Comparison of ENCODE assay signal across 7 mouse cellular contexts in the genomic region with DNA sequence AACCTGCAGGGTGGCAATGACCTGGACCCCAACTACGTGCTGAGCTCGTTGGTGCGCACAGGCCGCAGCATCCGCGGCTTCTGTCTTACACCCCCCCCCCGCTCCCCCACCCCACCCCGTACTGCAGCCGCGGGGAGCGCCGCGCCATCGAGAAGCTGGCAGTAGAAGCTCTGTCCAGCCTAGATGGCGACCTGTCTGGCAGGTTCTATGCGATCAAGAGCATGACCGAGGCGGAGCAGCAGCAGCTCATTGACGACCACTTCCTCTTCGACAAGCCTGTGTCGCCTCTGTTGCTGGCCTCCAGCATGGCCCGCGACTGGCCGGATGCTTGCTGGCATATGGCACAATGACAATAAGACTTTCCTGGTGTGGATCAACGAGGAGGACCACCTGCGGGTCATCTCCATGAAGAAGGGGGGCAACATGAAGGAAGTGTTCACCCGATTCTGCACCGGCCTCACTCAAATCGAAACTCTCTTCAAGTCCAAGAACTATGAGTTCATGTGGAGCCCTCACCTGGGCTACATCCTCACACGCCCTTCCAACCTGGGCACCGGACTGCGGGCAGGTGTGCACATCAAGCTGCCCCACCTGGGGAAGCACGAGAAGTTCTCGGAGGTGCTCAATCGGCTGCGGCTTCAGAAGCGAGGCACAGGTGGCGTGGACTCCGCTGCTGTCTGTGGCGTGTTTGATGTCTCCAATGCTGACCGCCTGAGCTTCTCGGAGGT. TPM values are rescaled to one million over a fixed set of nuclear protein-coding genes. Genes with fewer than 3 reads are reported as not detected.
DNase-seq lines count a peak whose midpoint lies in the region; ATAC-seq and TF ChIP-seq lines count a peak whose summit lies in the region.

No protein-coding gene starts in this region.

- TF ChIP-seq CTCF in E14TG2a.4 (conservative IDR thresholded peaks at IDR 0.05; ENCODE audit: low read length), result no peak
- no peak for TF ChIP-seq CTCF in heart, postnatal 0 days (IDR thresholded peaks at IDR 0.05; ENCODE audit: low read depth)

- 31% methylated on average over 41 of the region's 42 CpGs for WGBS in heart, postnatal 0 days
- WGBS in limb, embryonic 15.5 days, result 26% methylated on average over 42 of the region's 42 CpGs

- no peak for TF ChIP-seq EP300 in heart, postnatal 0 days (IDR thresholded peaks at IDR 0.05; ENCODE audit: low read depth)

- H3K9me3 ChIP-seq in E14TG2a.4 (ENCODE audit: low read length), result no peaks in the 10 kb centered on the region
- no peaks in the 10 kb centered on the region for H3K9me3 ChIP-seq in heart, postnatal 0 days (replicated peaks; ENCODE audit: control insufficient read depth, low read length)
- H3K9me3 ChIP-seq in limb, embryonic 15.5 days, result no peaks in the 10 kb centered on the region

- H3K4me1 ChIP-seq in E14TG2a.4 (replicated peaks; ENCODE audit: low read depth, low read length), result peaks cover 17% of the 10 kb centered on the region
- peaks cover 8% of the 10 kb centered on the region; the same call in 1 of the 2 replicates for H3K4me1 ChIP-seq in heart, postnatal 0 days (ENCODE audit: control insufficient read depth, insufficient read depth)
- H3K4me1 ChIP-seq in limb, embryonic 15.5 days, result peaks cover 11% of the 10 kb centered on the region

- H3K4me2 ChIP-seq in heart, postnatal 0 days (ENCODE audit: low read depth, low read length), result peak overlapping the region; percentile 74
- H3K4me2 ChIP-seq in limb, embryonic 15.5 days, result peak overlapping the region; percentile 57

- intact Hi-C loops in left cerebral cortex, postnatal 25 days (cut with DNase I), result loop anchor here (5.0 kb wide), 2 partner anchors 106 to 136 kb away; a partner anchor contains a TSS

- H3K4me3 ChIP-seq in E14TG2a.4 (replicated peaks; ENCODE audit: low read length), result peak overlapping the region; percentile 73
- H3K4me3 ChIP-seq in heart, postnatal 0 days (ENCODE audit: low read depth, low read length), result peak overlapping the region; percentile 42
- H3K4me3 ChIP-seq in limb, embryonic 15.5 days, result peak overlapping the region; percentile 29

- H3K9ac ChIP-seq in heart, postnatal 0 days (replicated peaks; ENCODE audit: low read depth, low read length), result no peak overlapping the region
- H3K9ac ChIP-seq in limb, embryonic 15.5 days, result no peak overlapping the region

- peak; percentile 47 to 51 for DNase-seq in B cell, adult 2 months
- no peak for DNase-seq in heart, postnatal 0 days (ENCODE audit: low spot score)
- DNase-seq in naive thymus-derived CD4-positive, alpha-beta T cell, adult 2 months (ENCODE audit: low read depth), result peak; percentile 38
- DNase-seq in left cerebral cortex, postnatal 25 days (ENCODE audit: low spot score in 2 of 2), result no peak
- no peak for DNase-seq in cerebellum, adult 8-10 months

- peak; percentile 36; the same call in 1 of the 2 replicates for ATAC-seq in heart, postnatal 0 days (ENCODE audit: insufficient read depth, low read depth)
- ATAC-seq in limb, embryonic 15.5 days (ENCODE audit: insufficient number of reproducible peaks, low FRiP score, low TSS enrichment, low read depth), result no peak

- H3K27me3 ChIP-seq in E14TG2a.4 (ENCODE audit: insufficient read depth, low read length), result peaks cover 37% of the 10 kb centered on the region
- H3K27me3 ChIP-seq in heart, postnatal 0 days (ENCODE audit: control insufficient read depth, insufficient read depth, low read length), result no peaks in the 10 kb centered on the region
- peaks cover 20% of the 10 kb centered on the region for H3K27me3 ChIP-seq in limb, embryonic 15.5 days

- peaks cover 4% of the 10 kb centered on the region; the same call in 1 of the 2 replicates for H3K36me3 ChIP-seq in E14TG2a.4 (ENCODE audit: insufficient read depth, low read length)
- no peaks in the 10 kb centered on the region for H3K36me3 ChIP-seq in heart, postnatal 0 days (replicated peaks; ENCODE audit: control insufficient read depth, insufficient read depth, low read length)
- H3K36me3 ChIP-seq in limb, embryonic 15.5 days, result no peaks in the 10 kb centered on the region

- no peak overlapping the region for H3K27ac ChIP-seq in heart, postnatal 0 days (ENCODE audit: low read depth)
- H3K27ac ChIP-seq in limb, embryonic 15.5 days, result no peak overlapping the region

RNA-seq across cellular contexts. Expression of a gene that starts 28.4 kb away (rescaled TPM):
- 0.15 TPM in 1 of 2 replicates, not detected in the other for total RNA-seq in heart, postnatal 0 days (2014; rRNA removed; ENCODE audit: low replicate concordance)
- polyA plus RNA-seq in heart, postnatal 0 days (2015; fragmentation: Nextera tagmentation; extraction: Ambion mirVana), result 0.22 and 0.34 TPM in 2 replicates
- 0.35 and 0.38 TPM in 2 replicates for polyA plus RNA-seq in limb, embryonic 15.5 days (2015; fragmentation: Nextera tagmentation; extraction: Ambion mirVana)
- total RNA-seq in left cerebral cortex, postnatal 25 days (2021), result under 1 TPM; 0.53 to 0.83 TPM

RNA-seq across cellular contexts. Expression of a gene that starts 31.2 kb away (rescaled TPM):
- total RNA-seq in heart, postnatal 0 days (2014; rRNA removed; ENCODE audit: low replicate concordance), result 30.9 and 42.6 TPM in 2 replicates
- 69.5 and 72.1 TPM in 2 replicates for polyA plus RNA-seq in heart, postnatal 0 days (2015; fragmentation: Nextera tagmentation; extraction: Ambion mirVana)
- polyA plus RNA-seq in limb, embryonic 15.5 days (2015; fragmentation: Nextera tagmentation; extraction: Ambion mirVana), result 106 TPM in 2 replicates
- 10 to 100 TPM; 58.3 to 61.1 TPM for total RNA-seq in left cerebral cortex, postnatal 25 days (2021)

RNA-seq across cellular contexts. Expression of a gene that starts 38.7 kb away (rescaled TPM):
- 46.2 and 90.1 TPM in 2 replicates for total RNA-seq in heart, postnatal 0 days (2014; rRNA removed; ENCODE audit: low replicate concordance)
- 47.4 and 51.0 TPM in 2 replicates for polyA plus RNA-seq in heart, postnatal 0 days (2015; fragmentation: Nextera tagmentation; extraction: Ambion mirVana)
- polyA plus RNA-seq in limb, embryonic 15.5 days (2015; fragmentation: Nextera tagmentation; extraction: Ambion mirVana), result 26.6 and 28.3 TPM in 2 replicates
- total RNA-seq in left cerebral cortex, postnatal 25 days (2021), result 10 to 100 TPM; 32.6 to 33.5 TPM

RNA-seq across cellular contexts. Expression of a gene that starts 50.8 kb away (rescaled TPM):
- total RNA-seq in heart, postnatal 0 days (2014; rRNA removed; ENCODE audit: low replicate concordance), result 13.4 and 14.5 TPM in 2 replicates
- polyA plus RNA-seq in heart, postnatal 0 days (2015; fragmentation: Nextera tagmentation; extraction: Ambion mirVana), result 4.6 and 4.9 TPM in 2 replicates
- polyA plus RNA-seq in limb, embryonic 15.5 days (2015; fragmentation: Nextera tagmentation; extraction: Ambion mirVana), result 0.67 and 0.93 TPM in 2 replicates
- 1 to 10 TPM; 1.2 to 1.3 TPM for total RNA-seq in left cerebral cortex, postnatal 25 days (2021)

Comparison
In these comparisons a context has a peak if more than half of its experiments do, and no peak if none do; other contexts are left out.
1. DNase-seq: peak in B cell, adult 2 months (2 of 2) and naive thymus-derived CD4-positive, alpha-beta T cell, adult 2 months (single experiment); none in heart, postnatal 0 days (single experiment), left cerebral cortex, postnatal 25 days (0 of 2) and cerebellum, adult 8-10 months (single experiment).
2. Peak in every context shown above with its lines, with median percentiles within 50 percentile points of each other: H3K4me3 ChIP-seq.